Mouse (Mus musculus) intestine, postnatal 0 days (tissue): ENCODE measurements around the gene Trim28. TPM values are rescaled to one million over a fixed set of nuclear protein-coding genes. Genes with fewer than 3 reads are reported as not detected.
A peak's percentile ranks its signal among the peaks of the same experiment; 100 is the strongest.

Source experiments
- ATAC-seq: fragments of 200-750 bp; cut with Nextera tagmentation; 2 replicates; pipeline ENCODE4 v1.8.0; 2017; ENCODE audit warnings: mild to moderate bottlenecking, moderate TSS enrichment, moderate library complexity
- H3K27ac ChIP-seq: fragments of 300-500 bp; sonication (generic); 2 replicates; pipeline ENCODE4 v1.5.1; 2014; ENCODE audit warnings: mild to moderate bottlenecking, low read depth, low read length, moderate library complexity
- H3K27me3 ChIP-seq: fragments of 300-500 bp; sonication (generic); replicated peaks from 2 replicates; pipeline ENCODE4 v1.6.1; 2014; ENCODE audit warnings: low read length, mixed read lengths; ENCODE audit not compliant: control insufficient read depth, insufficient read depth
- H3K36me3 ChIP-seq: fragments of 300-500 bp; sonication (generic); 2 replicates; pipeline ENCODE4 v1.6.1; 2014; ENCODE audit warnings: mild to moderate bottlenecking, moderate library complexity; ENCODE audit not compliant: control insufficient read depth, insufficient read depth
- H3K4me1 ChIP-seq: fragments of 300-500 bp; sonication (generic); replicated peaks from 2 replicates; pipeline ENCODE4 v1.6.1; 2014; ENCODE audit warnings: antibody characterized with exemption, low read length, mixed read lengths; ENCODE audit not compliant: control insufficient read depth, insufficient read depth
- H3K4me2 ChIP-seq: fragments of 300-500 bp; sonication (generic); replicated peaks from 2 replicates; pipeline ENCODE4 v1.6.1; 2014; ENCODE audit warnings: low read depth, mild to moderate bottlenecking, moderate library complexity
- H3K4me3 ChIP-seq: fragments of 300-500 bp; sonication (generic); 2 replicates; pipeline ENCODE4 v1.5.1; 2014; ENCODE audit warnings: low read depth, low read length
- H3K9ac ChIP-seq: fragments of 300-500 bp; sonication (generic); 2 replicates; pipeline ENCODE4 v1.6.1; 2014; ENCODE audit warnings: mild to moderate bottlenecking, low read depth, low read length
- H3K9me3 ChIP-seq: fragments of 300-500 bp; sonication (generic); 2 replicates; pipeline ENCODE4 v1.6.1; 2016; ENCODE audit warnings: mixed run types; ENCODE audit not compliant: control insufficient read depth
- CTCF ChIP-seq: sonication (generic); IDR thresholded peaks from 2 replicates; pipeline ENCODE4 v1.5.1; 2016; ENCODE audit warnings: low read depth, mild to moderate bottlenecking, control low read depth, antibody characterized with exemption, moderate library complexity
- WGBS: fragments of 180-500 bp; shearing (Covaris S2); extraction: QIAGEN DNeasy Blood & Tissue Kit; methylation state at CpG from one replicate; pipeline ENCODE4 v1.1.7; 2014; 5-methylcytosine and 5-hydroxymethylcytosine counted together
- polyA plus RNA-seq: library from polyadenylated mRNA; unstranded; fragments of >200 nt; fragmentation: Nextera tagmentation; extraction: Ambion mirVana; gene quantifications from 2 replicates; pipeline ENCODE4 v1.2.1, GENCODE M21; 2015

Gene Trim28
- polyA plus RNA-seq, 1 experiment from 2014 or later = 85.3 TPM

GRCm38 (mm10) chr7:13044254-13044625 lies 45.3 kb downstream of the Trim28 start:
- Histone ChIP-seq H3K36me3 (no peaks in the 10 kb centered on the region), H3K9me3 (no peaks in the 10 kb centered on the region), H3K27ac (no peak overlapping the region), H3K4me3 (peak overlapping the region; percentile 46), H3K27me3 (peaks cover 29% of the 10 kb centered on the region), H3K4me2 (peak overlapping the region; percentile 78), H3K9ac (peak overlapping the region; percentile 31; the same call in 1 of the 2 replicates), H3K4me1 (peaks cover 9% of the 10 kb centered on the region; the same call in 1 of the 2 replicates)
- ATAC-seq = peak; percentile 9; the same call in 1 of the 2 replicates
- TF ChIP-seq CTCF = no peak
- 5% methylated on average over 23 of the region's 23 CpGs for WGBS

- TF ChIP-seq CTCF = peak; percentile 94
- no peak overlapping the region for H3K4me2 ChIP-seq
- peak; percentile 70 for ATAC-seq
- H3K36me3 ChIP-seq = no peaks in the 10 kb centered on the region
- no peak overlapping the region for H3K9ac ChIP-seq
- no peak overlapping the region for H3K4me3 ChIP-seq
- H3K27ac ChIP-seq = no peak overlapping the region
- no peaks in the 10 kb centered on the region for H3K9me3 ChIP-seq
- peaks cover 9% of the 10 kb centered on the region; the same call in 1 of the 2 replicates for H3K4me1 ChIP-seq
- 3% methylated on average over 2 of the region's 2 CpGs for WGBS
- H3K27me3 ChIP-seq = peaks cover 29% of the 10 kb centered on the region
Observed at GRCm38 (mm10) chr7:13046084-13046483, 47.2 kb downstream of the Trim28 start.

- Histone ChIP-seq H3K9ac (no peak overlapping the region), H3K36me3 (no peaks in the 10 kb centered on the region), H3K4me1 (no peaks in the 10 kb centered on the region), H3K4me2 (no peak overlapping the region), H3K27ac (no peak overlapping the region), H3K9me3 (no peaks in the 10 kb centered on the region), H3K27me3 (no peaks in the 10 kb centered on the region), H3K4me3 (no peak overlapping the region)
- ATAC-seq = no peak
- 89% methylated on average over 13 of the region's 13 CpGs for WGBS
- TF ChIP-seq CTCF = no peak
Observed at GRCm38 (mm10) chr7:13053001-13053400, 54.1 kb downstream of the Trim28 start.

- Histone ChIP-seq H3K4me3 (peak overlapping the region; percentile 75), H3K27ac (no peak overlapping the region)
Observed at GRCm38 (mm10) chr7:13053501-13053900, 54.6 kb downstream of the Trim28 start.

GRCm38 (mm10) chr7:13053961-13054286 lies 55.0 kb downstream of the Trim28 start:
- no peak for TF ChIP-seq CTCF
- Histone ChIP-seq H3K4me3 (peak overlapping the region; percentile 75), H3K4me2 (peak overlapping the region; percentile 77), H3K4me1 (no peaks in the 10 kb centered on the region), H3K9me3 (no peaks in the 10 kb centered on the region), H3K9ac (peak overlapping the region; percentile 57), H3K36me3 (no peaks in the 10 kb centered on the region), H3K27me3 (no peaks in the 10 kb centered on the region), H3K27ac (no peak overlapping the region)
- peak; percentile 45; the same call in 1 of the 2 replicates for ATAC-seq
- WGBS = 2% methylated on average over 15 of the region's 15 CpGs

More at GRCm38 (mm10) chr7:13053501-13053900, 54.6 kb downstream of the Trim28 start:
- no peak for ATAC-seq
- H3K9me3 ChIP-seq = no peaks in the 10 kb centered on the region
- no peaks in the 10 kb centered on the region for H3K4me1 ChIP-seq
- whole genome bisulfite sequencing = 92% methylated on average over 2 of the region's 2 CpGs
- H3K27me3 ChIP-seq = no peaks in the 10 kb centered on the region
- no peak overlapping the region for H3K9ac ChIP-seq
- peak overlapping the region; percentile 77 for H3K4me2 ChIP-seq
- TF ChIP-seq CTCF = no peak
- H3K36me3 ChIP-seq = no peaks in the 10 kb centered on the region

GRCm38 (mm10) chr7:13054287-13055010 lies 55.5 kb downstream of the Trim28 start, which contains the start of gene Mzf1:
Gene Mzf1, minus strand, starts transcription at chr7:13054764.
- ATAC-seq = peak; percentile 95
- WGBS = 1% methylated on average over 41 of the region's 41 CpGs
- Histone ChIP-seq H3K4me2 (peak within 1 kb of the TSS; percentile 77), H3K4me3 (peak within 1 kb of the TSS; percentile 75), H3K27me3 (no peaks in the 10 kb centered on the region), H3K4me1 (no peaks in the 10 kb centered on the region), H3K9me3 (no peaks in the 10 kb centered on the region), H3K9ac (peak within 1 kb of the TSS; percentile 57), H3K36me3 (no peaks in the 10 kb centered on the region), H3K27ac (no peak within 1 kb of the TSS)
- no peak for TF ChIP-seq CTCF
